Mouse (Mus musculus) MEL-GATA-1-ER (cell line): ENCODE measurements around the gene Hoxd3.

Experiments used
- DNase-seq: peaks from one replicate; pipeline ENCODE4 v3.0.0-alpha.2; 2012; ENCODE audit warnings: low read depth; ENCODE audit errors: extremely low read depth

Gene Hoxd3

DNA sequence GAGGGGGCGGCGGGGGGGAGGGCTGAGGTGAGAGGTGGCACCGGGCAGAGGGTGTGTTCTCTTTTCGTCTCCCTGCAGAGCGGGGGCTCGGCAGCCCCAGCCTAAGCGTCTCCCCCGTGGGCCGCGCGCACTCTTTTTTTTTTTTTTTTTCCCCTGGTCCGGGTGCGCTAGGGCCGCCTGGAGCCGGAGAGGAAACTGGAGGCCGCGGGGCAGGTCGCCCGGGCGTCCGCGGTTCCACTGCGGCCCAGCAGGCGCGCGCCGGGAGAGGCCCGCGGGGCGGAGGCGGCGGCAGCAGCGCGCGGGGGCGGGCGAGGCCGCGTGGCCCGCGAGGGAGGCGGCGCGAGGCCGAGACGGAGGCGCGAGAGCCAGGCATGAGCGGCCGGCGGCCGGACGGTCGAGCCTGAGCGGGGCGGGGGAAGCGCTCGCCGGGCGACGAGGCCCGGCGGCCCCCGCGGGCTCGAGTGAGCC, 6.7 kb upstream of the Hoxd3 start:
- no peak for DNase-seq

DNA sequence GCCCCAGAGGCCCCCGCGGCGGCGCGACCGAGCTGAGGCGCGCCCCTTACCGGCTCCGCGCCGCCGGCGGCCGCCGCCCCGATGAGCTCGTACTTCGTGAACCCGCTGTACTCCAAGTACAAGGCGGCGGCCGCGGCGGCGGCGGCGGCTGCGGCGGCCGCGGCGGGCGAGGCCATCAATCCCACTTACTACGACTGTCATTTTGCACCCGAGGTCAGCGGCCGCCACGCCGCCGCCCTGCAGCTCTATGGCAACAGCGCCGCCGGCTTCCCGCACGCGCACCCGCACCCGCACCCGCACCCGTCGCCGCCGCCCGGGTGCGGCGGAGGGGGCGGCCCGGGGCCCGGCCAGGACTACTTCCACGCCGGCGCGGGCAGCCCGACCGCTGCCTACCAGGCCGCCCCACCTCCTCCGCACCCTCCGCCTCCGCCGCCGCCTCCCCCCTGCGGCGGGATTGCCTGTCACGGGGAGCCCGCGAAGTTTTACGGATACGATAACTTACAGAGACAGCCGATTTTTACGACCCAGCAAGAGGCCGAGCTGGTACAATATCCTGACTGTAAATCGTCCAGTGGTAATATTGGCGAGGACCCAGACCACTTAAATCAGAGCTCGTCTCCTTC, 6.1 kb upstream of the Hoxd3 start:
- DNase-seq = no peak

DNA sequence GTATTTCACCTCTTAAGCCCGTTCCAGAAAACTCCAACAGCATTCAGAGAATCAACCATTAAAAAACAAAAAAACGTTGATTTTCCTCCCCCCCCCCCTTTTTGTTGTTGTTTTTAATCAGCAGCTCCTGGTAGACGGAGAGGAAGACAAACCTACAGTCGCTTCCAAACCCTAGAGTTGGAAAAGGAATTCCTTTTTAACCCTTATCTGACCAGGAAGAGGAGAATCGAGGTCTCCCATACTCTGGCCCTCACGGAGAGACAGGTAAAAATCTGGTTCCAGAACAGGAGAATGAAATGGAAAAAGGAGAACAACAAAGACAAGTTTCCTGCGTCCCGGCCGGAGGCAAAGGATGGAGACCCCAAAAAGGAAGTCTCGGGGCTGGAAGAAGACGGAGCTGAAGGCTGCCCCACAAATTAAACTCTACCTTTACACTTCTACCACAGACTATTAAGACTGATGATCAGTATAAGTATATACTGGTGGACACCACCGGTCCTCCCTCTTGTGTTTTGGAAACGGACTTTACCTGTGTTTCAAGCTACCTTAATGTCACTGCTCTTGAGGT, 5.2 kb upstream of the Hoxd3 start:
- DNase-seq = no peak

DNA sequence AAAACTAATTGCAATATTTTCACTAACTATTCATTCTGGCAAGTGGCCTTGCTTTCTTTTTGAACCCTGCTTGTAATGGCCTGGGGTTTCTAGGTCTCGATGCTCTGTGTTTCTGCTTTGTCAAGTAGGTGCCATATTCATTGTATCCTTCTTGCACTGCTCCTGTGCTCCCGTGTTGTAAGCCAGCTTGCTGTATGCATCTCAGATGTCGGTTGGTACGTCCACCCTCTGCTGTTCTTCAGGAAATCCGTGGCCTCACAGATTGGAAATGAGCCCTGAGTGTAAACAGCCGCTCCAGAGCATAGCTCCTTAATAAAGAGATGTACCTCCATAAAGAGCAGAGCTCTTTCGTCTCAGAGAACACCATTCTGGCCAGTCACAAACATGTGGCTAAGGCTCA, 4.1 kb upstream of the Hoxd3 start:
- DNase-seq = no peak

DNA sequence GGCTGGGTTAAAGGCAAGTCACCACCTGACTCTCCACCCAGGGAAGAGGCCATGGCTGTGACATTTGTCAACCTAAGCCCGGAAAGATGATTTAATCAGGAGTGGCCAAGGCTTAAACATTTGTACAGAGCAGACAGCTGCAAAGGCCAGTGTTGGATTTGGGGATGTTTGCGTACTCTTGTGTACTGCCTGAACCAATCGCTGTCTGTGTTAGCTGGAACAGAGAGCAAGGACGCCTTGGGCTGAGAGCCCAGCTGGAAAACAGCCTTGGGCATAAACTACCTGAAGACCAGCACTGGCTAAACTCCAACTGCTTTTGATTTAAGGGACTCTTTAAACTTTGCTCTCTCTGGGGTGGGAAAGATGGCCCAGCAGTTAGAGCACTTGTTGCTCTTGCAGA, 3.1 kb upstream of the Hoxd3 start:
- DNase-seq = no peak

DNA sequence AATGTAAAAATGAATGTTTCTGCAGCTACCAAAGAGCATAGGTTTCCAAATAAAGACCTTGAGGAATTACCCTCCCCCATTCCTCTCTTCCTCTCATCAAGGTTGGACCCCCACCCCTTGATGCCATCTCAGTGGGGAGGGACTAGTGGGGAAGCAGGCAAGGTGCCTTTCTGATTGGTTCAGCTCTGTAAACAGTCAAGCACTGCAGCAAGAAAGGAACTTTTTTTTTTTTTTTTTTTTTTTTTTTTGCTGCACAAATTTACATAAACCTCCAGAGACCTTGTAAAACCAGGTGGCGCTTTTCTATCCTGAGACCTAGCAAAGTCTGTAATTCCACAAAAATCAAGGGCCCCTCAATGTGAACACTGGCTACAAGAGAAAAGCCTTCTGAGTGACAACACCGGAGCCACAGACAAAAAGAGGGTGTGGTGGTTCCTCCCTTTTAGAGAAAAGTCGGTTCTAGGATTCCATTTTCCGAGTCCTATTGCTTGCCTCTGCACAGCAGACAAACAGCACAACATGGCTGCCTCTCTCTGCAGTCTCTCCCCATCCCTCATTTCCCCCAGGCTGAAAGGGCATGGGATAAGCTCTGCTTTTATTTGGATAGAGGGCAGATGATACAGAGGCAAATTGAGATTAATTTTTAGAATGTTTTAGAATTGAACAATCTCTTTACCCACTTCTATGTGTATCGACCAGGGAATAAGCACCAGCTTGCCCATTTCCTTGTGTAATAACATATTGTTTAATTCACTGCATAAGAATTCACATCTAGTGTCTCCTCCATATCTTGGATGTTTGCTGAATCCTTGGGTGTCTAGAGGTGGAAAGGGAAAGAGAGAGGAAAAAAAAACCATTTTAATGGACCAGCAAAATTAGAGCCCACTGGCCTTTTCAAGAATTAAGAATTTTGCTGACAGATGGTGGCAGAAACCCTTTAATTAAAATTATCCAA, 2.0 kb upstream of the Hoxd3 start:
- DNase-seq = no peak

DNA sequence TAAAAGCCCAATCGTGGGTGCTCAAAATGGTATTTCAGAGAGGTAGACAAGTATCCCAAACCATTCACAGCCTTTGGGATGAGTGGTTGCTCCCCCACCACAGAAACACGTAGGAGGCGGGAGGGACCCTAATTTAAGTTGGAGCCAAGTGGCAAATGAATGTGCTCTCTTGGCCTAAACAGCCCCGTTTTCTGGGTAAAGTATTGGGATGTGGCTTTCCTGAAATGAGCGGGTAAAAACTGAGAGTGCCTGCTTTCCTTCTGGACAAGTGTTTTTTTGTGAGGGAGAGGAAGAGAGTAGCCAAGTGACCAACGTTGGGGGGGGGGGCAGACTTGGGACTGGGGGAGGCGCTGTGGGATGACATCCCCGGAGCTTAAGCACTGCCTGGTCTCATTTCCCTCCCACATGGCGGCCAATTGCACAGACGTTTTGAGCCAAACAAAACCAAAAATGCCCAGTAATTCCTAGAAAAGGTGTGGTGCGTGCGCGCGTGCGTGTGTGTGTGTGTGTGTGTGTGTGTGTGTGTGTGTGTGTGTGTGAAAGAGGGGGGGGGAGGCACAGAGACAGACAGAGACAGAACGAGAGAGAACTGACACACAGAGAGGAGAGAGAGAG, 691 bp upstream of the Hoxd3 start:
- no peak for DNase-seq

DNA sequence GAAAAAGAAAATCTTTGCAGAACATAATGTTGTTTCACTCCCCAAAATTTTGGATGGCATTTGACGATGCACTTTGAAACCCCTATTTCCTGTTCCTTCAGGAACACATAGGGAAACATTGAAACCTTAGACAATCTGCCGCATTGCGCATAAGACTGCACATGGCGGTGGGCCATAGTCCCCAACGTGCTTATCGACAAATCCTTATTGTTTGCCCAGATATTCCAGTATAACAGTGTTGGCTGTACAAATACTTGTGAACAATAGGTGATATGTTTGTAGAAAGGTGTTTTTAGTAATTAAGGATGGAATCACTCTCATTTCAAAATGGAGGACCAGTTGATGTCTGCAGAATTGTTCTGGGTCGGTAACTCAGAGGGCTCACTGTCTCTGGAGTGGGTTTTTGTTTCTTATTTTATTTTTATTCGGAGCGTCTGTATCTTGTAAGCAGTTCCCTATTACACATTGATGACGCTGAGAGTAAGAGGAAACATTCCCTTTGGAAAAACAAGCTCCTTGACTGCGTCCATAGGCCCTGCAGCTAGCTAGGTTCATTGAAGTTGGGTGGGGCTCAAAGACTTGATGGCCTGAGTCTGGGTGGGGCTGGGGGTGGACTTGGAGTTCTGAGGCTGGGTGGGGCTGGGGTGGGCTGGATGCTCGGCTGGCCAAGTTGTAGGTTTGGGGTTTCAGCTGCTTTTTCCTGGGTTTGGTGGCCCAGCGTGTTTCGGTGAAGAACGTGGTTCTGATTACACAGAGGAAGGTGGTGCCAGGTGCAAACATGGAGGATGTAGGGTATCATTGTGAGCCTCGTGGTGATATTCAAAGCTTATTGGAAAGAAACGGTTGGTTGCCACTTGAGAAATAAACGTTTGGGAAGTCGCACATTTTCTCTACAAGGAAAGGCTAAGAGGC, 1.8 kb downstream of the Hoxd3 start:
- no peak for DNase-seq

DNA sequence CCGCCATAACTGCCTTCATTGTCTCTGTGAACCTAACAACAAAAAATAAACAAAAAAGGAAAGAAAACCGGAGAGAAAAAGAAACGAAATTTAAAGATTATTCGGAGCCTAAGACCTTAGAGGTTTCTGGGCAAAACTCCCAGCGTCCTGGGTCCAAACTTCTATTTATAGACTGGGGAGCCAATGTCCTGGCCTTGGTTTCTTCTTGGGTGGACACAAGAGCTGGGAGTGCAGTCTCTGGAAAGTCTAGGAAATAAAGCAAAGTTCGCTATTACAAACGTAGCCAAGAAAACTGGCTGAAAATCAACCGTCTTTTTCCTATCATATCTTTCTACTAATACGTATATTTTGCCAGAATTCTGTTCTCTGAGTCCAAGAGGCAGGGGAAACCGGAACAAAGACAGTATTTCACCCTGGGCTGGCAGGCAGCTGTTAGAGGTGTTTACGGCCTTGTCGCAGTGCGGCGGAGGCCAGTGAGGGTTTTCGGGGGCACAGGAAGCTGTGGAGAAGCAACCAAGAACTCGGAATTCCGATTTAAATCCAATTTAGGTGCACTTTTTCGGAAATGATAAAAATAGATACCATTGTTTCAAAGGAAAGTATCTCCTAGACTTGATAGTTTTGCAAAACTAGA, 2.5 kb downstream of the Hoxd3 start:
- DNase-seq = no peak

DNA sequence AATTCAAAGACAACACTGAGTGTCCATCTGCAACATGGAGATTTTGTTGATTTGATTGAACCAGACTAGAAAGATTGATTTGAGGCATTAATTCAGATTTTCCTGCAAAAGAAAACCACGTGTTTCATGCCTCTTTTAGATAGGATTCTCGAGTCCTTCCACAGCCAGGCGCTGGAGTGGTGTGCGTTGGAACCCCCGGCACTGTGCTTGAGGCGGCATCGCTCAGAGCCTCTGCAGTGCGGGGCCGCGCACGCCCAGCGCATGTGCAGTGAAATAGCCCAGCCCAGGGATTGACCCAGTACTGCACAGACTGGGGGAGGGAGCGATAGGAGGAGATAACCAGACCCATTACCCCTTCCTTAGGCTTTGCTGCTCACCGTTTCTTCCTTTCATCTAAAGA, 3.2 kb downstream of the Hoxd3 start:
- no peak for DNase-seq

DNA sequence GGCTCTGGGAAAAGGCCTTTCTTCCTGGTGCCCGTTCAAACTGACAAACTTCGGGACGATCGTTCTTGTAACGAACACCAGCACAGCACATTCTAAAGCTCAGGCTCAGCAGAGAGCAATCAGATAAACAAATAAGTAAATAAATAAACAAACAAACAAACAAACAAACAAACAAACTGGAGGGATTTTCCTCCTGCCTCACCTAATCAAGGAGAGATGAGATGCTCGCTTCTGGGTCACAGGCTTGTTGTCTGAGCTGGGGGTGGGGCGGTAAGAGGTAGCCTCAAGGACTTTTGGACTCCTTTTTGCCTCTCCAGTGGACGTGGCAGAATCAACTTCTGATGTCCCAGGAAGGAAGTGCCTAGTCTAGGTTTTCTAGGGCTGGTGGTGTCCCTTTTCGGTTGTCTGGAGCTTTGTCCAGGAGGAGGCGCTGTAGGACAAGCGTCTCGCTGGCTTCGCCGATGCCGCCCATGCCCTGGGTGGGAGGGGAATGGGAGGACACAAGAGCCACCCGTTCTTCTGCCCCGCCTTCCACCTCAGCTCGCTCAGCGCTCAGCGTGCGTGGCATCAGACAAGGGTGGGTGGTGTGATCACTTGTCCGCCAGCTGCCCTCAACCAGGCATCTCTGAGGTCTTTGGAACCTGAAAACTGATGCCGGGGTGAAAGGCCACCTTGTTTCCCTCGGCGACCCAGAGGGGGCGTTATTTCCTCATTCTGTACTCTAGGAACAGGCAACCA, 3.9 kb downstream of the Hoxd3 start:
- peak; percentile 70 for DNase-seq

DNA sequence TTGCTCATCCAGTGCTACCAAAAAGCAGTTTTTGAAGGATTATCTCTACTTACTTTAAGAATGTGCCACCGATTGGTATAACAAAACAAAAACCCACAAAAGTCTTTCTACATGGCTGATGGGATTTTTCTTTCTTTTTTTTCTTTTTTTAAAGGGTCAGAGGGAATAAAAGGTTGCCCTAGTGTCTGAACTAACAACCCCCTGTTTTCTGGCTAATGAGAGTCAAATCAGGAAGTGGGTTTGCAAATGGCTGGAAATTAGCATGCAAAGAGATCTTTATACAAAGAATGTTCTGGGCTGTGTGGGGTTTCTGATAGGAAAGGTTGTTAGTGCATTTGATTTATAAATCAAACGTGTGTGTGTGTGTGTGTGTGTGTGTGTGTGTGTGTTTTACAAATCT, 8.7 kb downstream of the Hoxd3 start:
- DNase-seq = no peak

DNA sequence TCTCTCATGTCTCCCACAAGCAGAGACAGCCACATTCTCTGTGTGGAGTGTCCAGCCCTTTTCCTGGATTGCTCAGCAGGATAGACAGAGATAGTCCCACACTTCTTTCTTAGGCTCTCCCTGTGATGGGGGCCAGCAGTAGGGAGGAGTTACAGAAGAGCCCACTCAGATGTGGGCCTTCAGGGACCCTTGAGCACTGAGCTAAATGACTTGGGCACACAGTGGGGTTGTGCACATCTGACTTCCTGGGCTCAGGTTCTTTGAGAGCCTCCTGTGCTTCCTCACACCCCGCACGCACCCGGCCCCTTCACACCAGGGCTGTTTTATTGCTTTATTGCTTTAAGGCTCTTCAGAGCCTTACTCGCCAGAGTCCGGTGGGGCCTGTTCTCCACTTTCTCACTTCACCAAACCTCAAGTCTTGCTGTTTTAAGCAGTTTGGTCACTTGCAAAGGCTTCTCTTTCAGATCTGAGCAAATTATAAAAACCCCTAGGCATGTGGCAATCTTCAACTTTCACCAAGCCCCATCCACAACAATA, 9.3 kb downstream of the Hoxd3 start:
- DNase-seq = no peak

DNA sequence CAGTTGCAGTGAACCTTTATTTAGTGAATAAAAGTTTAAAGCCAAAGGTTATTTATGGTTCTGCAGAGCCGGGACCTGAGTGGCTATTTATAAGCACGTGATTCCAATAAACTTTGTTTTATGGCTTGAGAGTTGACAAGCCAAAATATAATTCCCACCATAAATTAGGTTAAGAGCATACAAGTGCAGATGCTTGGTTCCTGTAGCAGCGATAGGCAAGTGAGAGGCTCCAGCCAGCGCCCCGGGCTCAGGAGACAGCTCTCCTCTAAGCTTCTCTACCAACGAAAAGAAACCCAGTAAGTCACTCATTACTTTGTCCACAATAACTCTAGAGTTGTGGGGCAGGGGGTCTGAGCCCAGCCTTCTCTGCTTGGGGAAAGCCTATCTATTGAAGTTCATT, 10.2 kb downstream of the Hoxd3 start:
- DNase-seq = no peak

DNA sequence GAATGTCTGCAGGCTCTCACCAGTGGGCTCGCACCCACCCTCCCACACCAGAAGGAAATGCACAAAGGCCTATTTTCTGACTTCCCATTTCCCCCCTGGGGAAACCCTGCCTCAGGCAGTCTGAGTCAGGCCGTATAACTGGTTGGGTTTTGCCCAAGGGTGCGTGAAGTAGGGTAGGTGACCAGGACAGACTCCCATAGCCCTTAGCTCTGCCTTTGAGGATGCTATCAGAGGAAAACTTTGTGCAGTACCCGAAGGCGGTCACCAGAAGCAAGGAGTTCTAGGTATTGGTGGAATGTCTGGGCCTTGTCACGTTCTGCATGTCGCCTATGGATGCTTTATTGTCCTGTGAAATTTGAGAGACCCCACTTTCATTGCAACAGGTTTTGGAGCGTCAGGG, 11.2 kb downstream of the Hoxd3 start:
- DNase-seq = no peak

DNA sequence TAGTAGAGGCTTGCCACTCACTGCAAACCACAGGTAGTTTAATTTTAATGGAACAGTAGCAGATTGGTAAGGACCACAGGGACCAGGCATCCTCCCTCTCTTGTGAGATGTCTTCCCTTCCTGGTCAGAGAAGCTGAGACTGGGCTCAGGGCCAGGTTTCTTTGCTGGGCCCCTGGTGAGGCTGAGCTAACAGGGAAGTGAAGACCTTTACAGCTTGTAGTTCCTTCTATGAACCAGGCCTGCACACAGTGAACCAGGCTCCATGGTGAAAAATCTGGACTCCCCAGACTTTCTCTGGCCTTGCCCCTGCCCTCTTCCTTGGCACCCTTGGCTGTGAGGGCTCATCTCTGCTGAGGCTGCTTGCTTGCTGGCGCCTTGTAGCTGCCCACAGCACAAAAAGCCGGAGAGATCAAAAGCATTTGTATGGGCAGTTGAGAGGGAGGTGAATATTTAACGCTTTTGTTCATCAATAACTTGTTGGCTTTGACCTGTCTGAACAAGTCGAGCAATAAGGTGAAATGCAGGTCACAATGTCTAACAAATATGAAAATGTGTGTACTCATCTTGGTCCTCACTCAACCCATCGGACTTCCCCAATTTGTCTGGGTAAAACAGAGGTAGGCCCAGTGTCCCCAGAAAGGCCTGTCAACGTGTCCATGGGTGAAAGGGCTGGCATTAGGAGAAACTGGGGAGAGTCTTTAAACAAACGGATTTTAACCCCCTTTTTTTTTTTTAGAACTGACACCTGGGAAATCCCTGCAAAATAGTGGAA, 12.7 kb downstream of the Hoxd3 start:
- DNase-seq = no peak

DNA sequence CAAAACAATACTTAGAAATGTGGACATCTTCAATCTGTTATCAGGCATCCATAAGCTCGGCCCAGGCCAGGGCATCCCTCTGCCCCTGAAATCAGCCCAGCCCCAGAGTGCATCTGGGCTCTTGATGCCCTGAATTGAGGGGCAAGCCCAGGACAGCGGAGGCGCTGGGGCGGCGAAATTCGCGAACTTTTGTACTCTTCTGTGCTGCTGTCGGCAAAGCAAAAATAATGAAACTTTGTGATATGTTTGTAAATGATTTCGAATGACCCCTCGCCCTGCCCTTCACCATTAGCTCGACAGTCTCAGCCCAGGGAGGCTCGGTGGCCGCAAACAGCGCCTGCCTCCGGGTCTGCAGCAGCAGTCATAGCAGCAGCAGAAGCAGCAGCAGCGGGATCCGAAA, 13.4 kb downstream of the Hoxd3 start:
- DNase-seq = no peak

DNA sequence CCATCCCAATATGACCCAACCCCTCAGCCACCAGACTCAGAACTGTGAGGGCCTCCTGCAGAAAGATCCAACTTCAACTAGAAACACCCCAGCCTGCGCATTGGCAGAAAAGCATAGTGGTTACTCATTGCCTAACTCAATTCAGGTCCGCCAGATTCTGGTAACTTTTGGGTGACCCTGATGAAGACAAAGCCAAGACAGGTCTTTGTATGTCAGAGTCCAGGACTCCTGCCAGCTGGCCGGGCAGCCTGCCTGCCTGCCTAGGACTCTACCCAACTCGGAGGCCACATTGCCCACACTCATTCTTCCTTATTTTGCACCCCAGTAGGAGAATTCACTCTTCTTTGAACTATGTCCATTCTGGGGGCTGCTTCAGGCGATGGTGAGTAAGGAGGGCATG, 14.8 kb downstream of the Hoxd3 start, which contains the start of gene Gm28230:
Gene Gm28230, plus strand, starts transcription at position 178 of the 400 bp plus-strand sequence.
- no peak for DNase-seq
